Mouse (Mus musculus) thymus, postnatal 4 days (tissue): ENCODE data around the gene Stat3.
A peak's percentile ranks its signal among the peaks of the same experiment; 100 is the strongest.

Source experiments
- DNase-seq: peaks from one replicate; pipeline ENCODE4 v3.0.0; 2021

Stat3 gene

GRCm38 (mm10) chr11:100962371-100962911 is 23.1 kb upstream of the Stat3 start:
- DNase-seq = no peak

- peak; percentile 41 for DNase-seq
Measured at GRCm38 (mm10) chr11:100960540-100960939, 21.2 kb upstream of the Stat3 start.

- no peak for DNase-seq
Measured at GRCm38 (mm10) chr11:100959826-100960225, 20.5 kb upstream of the Stat3 start.

- peak; percentile 85 for DNase-seq
Measured at GRCm38 (mm10) chr11:100959464-100959810, 20.1 kb upstream of the Stat3 start.

GRCm38 (mm10) chr11:100958613-100959463 is 19.5 kb upstream of the Stat3 start:
- DNase-seq = peak; percentile 39

- no peak for DNase-seq
Measured at GRCm38 (mm10) chr11:100957915-100958469, 18.7 kb upstream of the Stat3 start.

- peak; percentile 87 for DNase-seq
Measured at GRCm38 (mm10) chr11:100957244-100957643, 17.9 kb upstream of the Stat3 start.

GRCm38 (mm10) chr11:100949540-100949939 is 10.2 kb upstream of the Stat3 start:
- no peak for DNase-seq

GRCm38 (mm10) chr11:100948317-100948716 is 9.0 kb upstream of the Stat3 start:
- DNase-seq = no peak

GRCm38 (mm10) chr11:100947548-100947947 is 8.2 kb upstream of the Stat3 start:
- DNase-seq = peak; percentile 33

- DNase-seq = no peak
Measured at GRCm38 (mm10) chr11:100946862-100947261, 7.5 kb upstream of the Stat3 start.

- DNase-seq = no peak
Measured at GRCm38 (mm10) chr11:100942388-100942787, 3.0 kb upstream of the Stat3 start.

- DNase-seq = no peak
Measured at GRCm38 (mm10) chr11:100938711-100939511, 429 bp downstream of the Stat3 start.

- DNase-seq = no peak
Measured at GRCm38 (mm10) chr11:100938112-100938511, 1.2 kb downstream of the Stat3 start.

GRCm38 (mm10) chr11:100937295-100937694 is 2.0 kb downstream of the Stat3 start:
- DNase-seq = no peak

GRCm38 (mm10) chr11:100935373-100936355 is 3.7 kb downstream of the Stat3 start:
- DNase-seq = no peak

GRCm38 (mm10) chr11:100931254-100931921 is 8.0 kb downstream of the Stat3 start:
- DNase-seq = peak; percentile 69

GRCm38 (mm10) chr11:100930611-100931010 is 8.7 kb downstream of the Stat3 start:
- DNase-seq = peak; percentile 25

- DNase-seq = no peak
Measured at GRCm38 (mm10) chr11:100927386-100927785, 12.0 kb downstream of the Stat3 start.

GRCm38 (mm10) chr11:100924386-100924919 is 14.9 kb downstream of the Stat3 start:
- DNase-seq = no peak
